Mouse (Mus musculus) heart, postnatal 0 days (tissue): ENCODE data around the gene Kcnip4.

Source experiments
- CTCF ChIP-seq: IDR thresholded peaks from 2 replicates; pipeline ENCODE4 v1.5.1; 2016; ENCODE audit warnings: antibody characterized with exemption, control low read depth, low read depth
- EP300 ChIP-seq: IDR thresholded peaks from 2 replicates; pipeline ENCODE4 v1.6.1; 2016; ENCODE audit warnings: antibody characterized with exemption, low read depth

DNA sequence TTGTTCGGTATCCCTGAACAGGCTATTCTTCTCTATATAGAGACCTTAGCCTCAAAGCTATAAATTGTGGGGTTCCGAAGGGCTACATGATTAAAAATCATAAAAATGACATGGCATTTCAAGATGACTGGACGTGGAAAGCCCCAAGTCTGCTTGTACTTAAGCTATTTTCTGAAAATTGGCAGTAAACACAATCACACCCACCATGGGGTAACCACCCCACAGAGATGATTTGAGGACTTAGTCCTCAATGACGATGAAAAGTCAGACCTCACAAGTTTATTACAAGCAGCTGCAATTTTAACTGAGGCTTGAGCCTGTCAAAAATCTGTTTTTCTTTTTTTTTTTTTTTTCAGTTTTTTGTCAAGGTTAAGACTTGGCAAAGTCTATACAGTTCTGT, 527.3 kb downstream of the Kcnip4 start:
- no peak for TF ChIP-seq CTCF
- TF ChIP-seq EP300 = no peak
